Mouse (Mus musculus): ENCODE measurements around the gene Entpd2. TPM values are rescaled to one million over a fixed set of nuclear protein-coding genes. Genes with fewer than 3 reads are reported as not detected.

The Entpd2 gene
- 10 to 100 TPM; 19.0 to 25.2 TPM for total RNA-seq (2021)
- long read RNA-seq, experiment 1, transcript Entpd2-201 (9 exons, 1,935 nt), result major isoform, 27 of 31 reads
- long read RNA-seq, experiment 1, partial matches to known transcripts, result 2 of 31 reads
- long read RNA-seq, experiment 1, other reads (novel, unspliced or antisense), result 2 of 31 reads
- long read RNA-seq, experiment 2, transcript Entpd2-201 (9 exons, 1,935 nt), result major isoform, 47 of 50 reads
- long read RNA-seq, experiment 2, partial matches to known transcripts, result 2 of 50 reads
- long read RNA-seq, experiment 2, other reads (novel, unspliced or antisense), result 1 of 50 reads

DNA sequence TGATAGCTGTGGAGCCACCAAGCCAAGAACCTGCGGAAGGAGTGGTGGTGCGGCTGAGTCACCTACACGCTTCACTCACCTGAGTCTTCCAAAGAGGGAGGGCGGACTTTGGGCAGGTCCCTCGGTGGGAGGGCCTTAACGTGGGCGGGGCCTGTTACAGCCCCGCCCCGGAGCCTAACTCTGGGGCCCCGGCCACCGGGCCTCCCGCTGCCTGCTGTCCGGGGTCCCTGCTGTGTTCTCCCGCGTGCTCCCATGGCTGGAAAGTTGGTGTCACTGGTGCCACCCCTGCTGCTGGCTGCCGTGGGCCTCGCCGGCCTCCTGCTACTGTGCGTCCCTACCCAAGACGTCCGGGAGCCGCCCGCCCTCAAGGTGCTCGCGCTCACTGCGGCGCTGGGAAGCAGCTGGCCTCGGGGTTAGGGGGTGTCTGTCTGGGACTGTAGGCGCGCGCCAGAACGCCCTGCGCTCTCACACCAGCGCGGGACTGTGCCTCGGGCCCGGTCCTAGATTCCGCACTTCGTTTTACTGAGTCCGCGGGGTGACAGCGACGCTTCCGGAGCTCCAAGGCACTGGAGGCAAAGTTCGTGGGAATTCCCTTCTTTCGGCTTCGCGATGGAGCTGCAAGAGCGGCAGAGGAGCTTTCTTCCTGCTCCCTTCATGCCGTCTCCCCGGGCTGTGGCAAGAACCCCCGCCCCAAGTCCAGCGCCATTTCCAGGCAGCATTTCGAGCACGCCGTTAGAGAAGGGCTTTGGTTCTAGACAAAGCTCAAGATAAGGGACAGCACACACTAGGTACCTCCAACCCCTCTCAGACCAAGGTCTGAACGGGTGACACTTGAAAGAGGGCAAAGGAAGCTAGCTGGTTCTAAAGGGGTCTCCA, at the start of gene Entpd2:
Entpd2 (plus strand) TSS at position 154 of the 876 bp plus-strand sequence.
- intact Hi-C loops (cut with DNase I; ENCODE audit: low total_unique reads), result no loop called here
- DNase-seq, result peak; percentile 47

DNA sequence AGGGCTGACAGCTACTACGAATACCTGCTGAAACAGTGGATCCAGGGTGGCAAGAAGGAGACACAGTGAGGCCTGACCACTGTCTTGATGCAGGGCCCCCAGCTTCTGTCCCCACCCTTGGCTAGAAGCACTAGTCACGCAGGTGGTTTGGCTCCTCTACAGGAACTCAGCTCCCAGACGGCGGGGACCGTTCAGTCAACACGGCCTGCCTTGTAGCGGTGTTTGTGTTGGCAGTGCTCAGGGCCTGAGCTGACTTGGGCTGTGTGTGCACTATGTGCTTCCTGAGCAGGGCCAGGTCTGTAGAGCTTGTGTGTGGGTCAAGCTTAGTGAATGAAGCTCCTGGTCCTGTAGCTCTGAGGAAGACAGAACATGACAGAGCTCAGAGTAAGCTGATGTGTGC, 47.5 kb upstream of the Entpd2 start:
- DNase-seq, result no peak

DNA sequence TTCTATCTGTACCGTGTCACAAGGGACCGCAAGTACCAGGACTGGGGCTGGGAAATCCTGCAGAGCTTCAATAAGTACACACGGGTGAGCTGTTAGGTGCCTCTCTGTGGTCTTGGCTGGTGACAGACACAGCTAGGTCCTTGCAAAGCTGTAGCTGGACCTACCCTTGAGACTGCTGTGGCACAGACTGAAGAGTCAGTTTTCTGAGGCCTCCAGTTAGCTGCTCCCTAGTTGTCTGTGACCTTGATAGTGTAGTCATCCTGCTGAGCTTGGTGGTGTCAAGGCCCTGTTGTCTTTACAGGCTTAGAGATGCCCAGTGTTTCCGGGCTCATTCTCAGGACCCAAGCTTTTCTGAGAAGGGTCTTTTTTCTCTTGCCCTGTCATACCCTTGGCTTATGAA, 46.2 kb upstream of the Entpd2 start:
- no peak for DNase-seq
- intact Hi-C loops (cut with DNase I; ENCODE audit: low total_unique reads), result no loop called here

More for the DNA sequence above, 47.5 kb upstream of the Entpd2 start:
- intact Hi-C loops (cut with DNase I; ENCODE audit: low total_unique reads), result no loop called here

DNA sequence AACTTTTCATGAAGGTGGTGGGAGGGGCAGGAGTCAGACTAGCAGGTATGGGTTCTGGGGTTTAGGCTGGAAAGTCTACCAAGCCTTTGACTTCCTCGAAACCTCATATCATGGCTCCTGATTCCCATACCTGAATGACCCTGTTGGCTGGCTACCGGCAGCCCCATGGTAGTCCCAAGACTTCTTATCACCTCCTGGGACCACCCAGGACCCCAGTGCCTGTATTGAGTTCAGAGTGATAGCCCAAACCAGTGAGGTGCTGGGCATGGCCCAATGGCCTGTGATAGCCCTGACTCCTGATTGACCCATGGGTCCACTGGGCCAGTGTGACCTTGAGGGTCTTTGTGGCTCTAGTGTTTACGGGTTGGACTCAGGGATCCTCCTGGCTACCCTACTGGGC, 45.0 kb upstream of the Entpd2 start:
- DNase-seq, result no peak
- intact Hi-C loops (cut with DNase I; ENCODE audit: low total_unique reads), result no loop called here

DNA sequence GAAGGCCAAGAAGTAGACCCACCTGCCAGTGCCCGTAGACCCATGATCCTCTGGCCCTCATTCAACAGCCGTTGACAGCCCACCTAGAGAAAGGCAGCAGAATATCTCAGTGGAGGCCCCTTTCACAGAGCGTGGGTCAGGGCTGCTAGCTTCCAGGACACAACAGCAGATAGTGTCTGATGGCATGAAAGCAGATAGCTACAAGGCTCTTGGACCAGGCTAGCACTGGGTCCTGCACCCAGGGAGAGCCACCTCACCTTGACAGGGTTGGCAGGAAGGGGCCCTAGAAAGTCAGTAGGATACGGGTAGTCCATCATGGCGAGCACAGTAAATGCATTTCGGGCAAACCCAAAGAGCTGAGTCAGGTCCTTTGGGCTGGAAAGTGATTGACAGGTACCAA, 41.5 kb upstream of the Entpd2 start:
- DNase-seq, result no peak
- intact Hi-C loops (cut with DNase I; ENCODE audit: low total_unique reads), result no loop called here

DNA sequence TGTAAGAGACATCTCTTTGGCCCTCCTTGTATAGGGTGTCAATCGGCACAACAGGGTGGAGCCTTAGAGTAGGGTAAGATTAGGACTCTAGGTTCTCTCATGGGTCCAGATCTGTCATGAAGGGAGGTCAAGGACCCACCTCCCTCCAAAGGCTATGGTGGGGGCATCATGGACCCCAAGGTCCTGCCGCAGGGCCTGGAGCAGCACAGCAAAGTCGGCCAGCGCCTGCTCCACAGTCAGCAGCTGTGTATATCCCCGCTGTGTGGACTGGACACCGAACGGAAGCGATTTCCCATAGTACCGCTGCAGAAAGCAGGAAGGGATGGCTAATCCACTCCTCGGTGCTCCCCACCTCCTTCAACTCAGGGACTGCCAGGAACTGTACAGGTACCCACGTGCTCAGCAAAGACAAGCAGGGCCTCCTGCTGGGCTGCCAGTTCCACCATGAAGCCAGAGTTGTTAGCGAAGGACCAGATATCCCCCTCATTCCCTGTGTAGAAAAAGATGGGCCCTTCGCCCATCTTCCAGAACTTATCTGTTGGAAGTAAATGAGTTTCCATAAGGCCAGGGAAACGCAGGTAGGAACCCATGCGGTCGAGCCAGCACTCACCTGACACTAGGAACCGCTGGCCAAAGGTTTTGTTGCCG, 40.1 kb upstream of the Entpd2 start:
- intact Hi-C loops (cut with DNase I; ENCODE audit: low total_unique reads), result no loop called here
- no peak for DNase-seq

DNA sequence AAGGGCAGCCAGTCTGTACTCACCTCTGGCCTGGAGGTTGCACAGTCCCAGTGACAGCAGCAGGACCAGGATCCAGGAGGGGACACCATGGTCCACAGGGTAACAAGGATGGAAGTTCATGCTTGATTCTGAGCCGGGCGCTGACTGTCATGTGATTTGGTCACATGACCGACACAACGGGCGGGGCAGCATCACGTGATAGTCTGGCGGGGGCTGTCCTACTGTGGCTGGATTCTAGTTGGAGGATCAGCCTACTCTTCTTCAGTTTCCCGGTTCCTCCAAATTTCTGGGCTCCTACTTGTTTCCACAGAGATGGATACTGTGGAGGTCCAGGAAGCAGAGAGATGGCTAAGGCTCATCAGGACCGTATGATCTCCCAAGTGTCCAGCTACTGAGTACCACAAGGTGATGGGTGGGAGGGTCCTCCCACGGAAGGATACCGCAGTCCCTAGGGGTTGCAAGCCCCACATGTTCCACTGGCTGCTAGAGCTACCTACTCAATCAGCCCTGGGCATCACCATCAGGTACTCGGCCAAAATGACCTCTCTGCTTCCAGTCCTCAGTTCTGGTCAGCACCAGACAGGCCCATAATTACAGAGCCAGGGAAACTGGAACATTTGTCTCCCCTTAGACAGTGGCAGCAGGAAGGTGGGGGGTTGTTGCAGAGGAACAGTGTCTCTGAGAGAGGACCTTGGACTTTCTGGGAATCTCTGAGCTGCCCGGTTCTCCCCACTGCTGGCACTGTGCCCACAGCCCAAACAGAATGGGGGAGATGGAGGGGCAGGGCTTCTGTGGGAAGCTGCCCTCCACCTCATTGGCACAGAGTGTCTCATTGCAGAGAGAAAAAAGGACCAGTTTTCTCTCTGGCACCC, 39.2 kb upstream of the Entpd2 start, which contains the start of gene Dpp7:
Dpp7 (minus strand) TSS at position 152 of the 872 bp plus-strand sequence.
- intact Hi-C loops (cut with DNase I; ENCODE audit: low total_unique reads), result no loop called here
- DNase-seq, result peak; percentile 84

DNA sequence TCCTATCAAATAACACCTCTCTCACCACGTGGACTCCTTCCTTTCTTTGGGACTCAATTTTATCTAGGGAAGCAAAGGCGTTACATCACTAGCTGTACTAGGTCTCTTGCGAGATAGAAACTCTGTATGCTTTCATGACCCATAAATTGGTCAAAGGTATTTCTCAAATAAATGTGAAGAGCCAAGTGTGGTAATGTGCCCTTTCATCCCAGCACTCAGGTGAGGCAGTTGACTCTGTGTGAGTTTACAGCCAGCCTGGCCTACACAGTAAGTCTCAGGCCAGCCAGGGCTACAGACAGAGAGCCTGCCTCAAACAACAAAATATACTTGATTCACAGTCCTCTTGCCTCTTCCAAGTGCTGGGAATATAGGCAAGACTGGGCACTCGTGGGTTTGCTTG, 35.8 kb upstream of the Entpd2 start:
- DNase-seq, result no peak
- intact Hi-C loops (cut with DNase I; ENCODE audit: low total_unique reads), result no loop called here

DNA sequence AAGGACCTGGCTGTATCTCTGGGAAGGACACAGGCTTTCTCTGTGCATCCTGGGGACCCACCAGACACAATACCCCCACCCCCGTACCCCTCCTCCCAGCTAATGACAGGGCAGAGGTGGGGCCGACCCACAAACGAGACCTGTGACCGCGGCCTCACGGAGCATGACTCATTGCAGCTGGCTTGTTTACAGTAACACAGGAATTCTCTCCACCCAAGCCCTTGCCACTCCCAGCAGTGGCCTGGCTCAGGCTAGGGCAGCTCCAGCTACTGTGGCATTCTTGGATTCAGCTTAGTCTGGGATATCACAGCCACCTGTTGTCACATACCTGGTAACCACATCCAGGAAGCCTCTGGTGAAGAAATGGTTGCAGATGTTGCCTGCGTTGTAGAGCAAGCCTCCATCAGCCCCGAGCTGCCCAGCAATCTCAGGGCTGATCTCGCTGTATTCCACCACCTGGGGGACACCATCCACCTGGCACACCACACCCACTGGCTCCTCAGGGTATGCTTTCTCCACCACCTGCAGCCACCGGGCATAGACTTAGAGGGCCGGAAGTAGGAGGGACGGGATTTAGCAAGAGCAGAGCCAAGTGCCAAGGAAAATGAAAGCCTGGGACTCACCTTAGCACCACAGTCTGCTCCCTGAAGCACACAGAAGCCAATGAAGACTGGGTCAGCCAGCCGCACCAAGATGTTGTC, 32.0 kb upstream of the Entpd2 start:
- intact Hi-C loops (cut with DNase I; ENCODE audit: low total_unique reads), result no loop called here

DNA sequence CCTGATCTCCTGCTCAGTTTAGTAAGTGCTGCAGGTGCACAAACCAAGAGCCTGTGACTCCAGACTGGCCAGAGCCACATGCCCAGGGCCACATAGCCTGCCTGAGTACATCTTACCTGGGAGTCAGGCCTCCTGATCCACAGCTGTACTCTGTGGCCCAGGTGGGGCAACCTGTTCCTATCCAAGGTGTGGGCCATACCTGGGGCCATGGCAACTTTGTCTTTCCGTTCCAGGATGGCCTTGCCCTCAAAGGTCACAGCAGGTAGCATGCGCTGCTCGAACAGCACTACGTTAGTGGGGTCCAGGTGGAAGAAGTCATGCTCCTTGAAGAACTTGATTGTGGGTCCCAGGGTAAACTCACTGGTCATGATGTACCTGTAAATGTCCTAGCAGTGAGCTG, 31.4 kb upstream of the Entpd2 start:
- intact Hi-C loops (cut with DNase I; ENCODE audit: low total_unique reads), result no loop called here
- no peak for DNase-seq

More for the DNA sequence above, 32.0 kb upstream of the Entpd2 start:
- no peak for DNase-seq

DNA sequence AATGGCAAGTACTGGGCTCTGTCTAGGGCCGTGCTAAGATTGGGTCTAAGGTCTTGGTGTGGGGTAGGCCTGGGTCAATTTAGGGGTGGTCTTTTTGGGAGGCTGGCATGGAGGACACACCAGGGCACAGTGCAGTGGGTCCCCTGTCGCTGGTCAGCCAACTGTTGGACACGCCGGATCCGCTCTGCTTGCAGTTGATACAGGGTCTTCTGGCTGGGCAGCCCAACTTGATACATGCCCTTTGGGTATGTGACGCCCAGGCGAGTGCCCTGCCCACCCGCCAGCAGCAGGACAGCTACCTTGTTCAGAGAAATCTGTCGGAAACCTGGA, 30.9 kb upstream of the Entpd2 start:
- intact Hi-C loops (cut with DNase I; ENCODE audit: low total_unique reads), result no loop called here
- DNase-seq, result no peak

DNA sequence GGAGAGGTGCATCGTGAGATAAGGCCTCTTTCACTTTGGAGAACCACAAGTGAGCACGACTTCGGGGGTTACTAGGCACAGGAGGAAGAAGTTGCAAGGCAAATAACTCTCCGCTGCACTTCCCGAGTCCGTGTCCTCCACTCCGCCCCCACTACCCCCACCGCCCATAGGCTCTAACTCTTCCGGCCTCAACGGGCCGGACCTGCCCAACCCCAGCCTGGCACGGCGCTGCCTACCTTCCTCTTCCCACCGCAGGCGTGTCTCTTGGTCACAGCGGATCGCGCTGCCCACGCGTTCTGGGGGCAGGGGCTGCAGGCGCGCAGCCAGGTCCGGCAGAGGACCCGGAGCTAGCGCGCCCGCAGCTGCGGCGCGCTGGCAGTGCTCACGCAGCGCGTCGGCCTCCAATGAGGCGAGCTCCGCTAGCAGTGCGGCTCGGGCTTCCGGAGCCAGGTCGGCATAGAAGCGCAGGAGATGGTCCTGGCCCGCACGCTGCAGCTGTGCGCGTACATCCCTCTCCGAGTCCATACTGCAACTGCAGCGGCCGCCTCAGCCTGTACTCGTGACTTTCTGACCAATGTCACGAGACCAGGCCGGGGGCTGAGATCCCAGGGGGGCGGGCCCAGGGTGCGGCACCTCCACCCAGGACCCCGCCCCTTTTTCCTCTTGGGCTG, 30.4 kb upstream of the Entpd2 start, which contains the start of gene Uap1l1:
Uap1l1 (minus strand) TSS at position 592 of the 671 bp plus-strand sequence.
- intact Hi-C loops (cut with DNase I; ENCODE audit: low total_unique reads), result no loop called here
- DNase-seq, result peak; percentile 88

DNA sequence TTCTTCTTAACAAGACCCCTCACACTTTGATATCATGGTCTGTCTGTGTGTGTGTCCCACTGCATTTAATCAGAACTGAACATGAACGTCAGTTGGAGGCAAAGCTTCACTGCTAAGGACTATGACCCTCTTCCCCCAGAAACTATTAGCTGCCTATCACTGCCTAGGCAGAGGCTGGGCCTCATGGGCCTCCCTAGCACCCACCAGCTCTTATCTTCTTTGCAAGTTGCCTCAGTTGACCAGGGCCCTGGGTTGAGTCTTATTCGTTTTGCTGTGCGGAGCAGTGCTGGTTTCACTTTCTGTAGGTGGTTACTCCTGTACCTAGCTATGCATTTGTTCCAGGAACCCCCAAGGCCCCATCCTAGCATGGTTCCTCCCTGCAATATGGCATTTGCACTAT, 25.7 kb upstream of the Entpd2 start:
- intact Hi-C loops (cut with DNase I; ENCODE audit: low total_unique reads), result no loop called here

DNA sequence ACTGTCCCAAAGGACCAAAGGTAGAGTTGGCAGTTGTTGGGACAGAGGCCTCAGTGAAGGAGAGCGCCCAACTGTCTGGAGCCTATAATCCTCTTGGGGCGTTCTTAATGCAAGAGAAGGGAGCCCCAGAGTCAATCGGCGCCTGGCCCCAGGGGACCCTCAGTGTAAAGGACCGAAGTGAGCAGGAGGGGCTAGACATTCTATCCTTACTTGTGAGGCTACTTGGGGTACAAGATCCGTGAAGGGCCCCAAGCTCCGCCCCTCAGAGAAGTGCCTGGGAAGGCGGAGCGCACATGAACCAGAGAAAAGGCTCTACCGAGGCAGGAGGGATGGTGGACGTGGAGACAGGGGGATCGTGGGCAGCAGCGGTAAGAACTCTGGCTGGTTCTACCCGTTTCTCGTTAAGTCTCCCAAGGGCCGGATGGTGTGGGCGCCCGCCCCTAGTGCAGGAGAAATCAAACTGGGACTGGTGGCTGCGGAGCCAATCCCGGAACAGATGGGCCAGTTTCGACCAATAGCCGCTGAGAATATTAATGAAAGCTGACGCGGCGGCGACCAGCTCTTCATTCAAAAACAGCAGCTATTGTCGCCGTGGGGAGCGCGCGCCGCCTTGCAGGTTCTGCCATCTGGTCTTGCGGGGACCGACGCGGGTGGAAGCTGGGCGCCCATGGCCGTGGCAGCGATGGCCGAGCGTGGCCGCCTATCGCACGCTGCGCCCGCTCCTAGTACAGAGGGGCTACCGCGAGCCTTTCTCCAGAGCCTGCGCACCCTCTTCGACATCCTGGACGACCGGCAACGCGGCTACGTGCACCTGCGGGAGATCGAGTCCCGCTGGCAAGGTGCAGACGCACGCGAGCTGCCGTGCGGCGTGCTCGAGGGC, 23.7 kb upstream of the Entpd2 start, which contains the start of gene Sapcd2:
Sapcd2 (plus strand) TSS at position 558 of the 880 bp plus-strand sequence.
- intact Hi-C loops (cut with DNase I; ENCODE audit: low total_unique reads), result no loop called here
- peak; percentile 83 for DNase-seq

More for the DNA sequence above, 25.7 kb upstream of the Entpd2 start:
- no peak for DNase-seq

DNA sequence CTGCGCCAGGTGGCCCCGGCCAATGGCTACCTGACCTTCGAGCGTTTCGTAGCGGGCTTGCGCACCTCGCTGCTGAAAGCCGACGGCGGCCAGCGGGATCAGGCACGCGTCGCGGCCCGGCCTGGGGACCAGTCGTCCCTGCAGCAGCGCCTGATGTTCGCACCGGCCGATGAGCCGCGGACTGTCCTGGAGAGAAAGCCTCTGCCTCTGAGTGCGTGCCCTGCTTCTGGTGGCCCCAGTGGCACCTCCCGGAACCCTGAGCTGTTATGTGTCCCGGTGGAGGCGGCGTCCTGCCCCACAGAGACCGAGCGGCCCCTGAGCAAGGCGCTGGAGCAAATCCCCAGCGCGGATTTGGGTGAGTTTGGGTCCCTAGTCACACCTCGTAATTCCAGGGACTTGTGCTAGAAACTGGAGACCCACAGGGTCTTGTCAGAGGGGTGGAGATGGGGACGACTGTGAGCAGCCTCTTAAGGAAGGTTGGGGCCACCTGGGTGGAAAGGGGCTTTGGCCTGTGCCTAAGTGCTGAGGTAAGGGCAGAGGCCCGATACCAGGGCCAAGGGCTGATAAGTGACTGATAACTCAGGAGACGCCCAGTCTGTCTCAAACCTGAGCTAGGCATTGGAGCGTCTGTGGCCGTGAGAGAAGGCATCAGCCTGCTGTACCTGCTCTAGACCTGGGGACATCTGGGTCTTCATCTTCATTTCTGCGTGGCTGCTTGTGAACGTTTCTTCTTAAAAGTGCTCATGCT, 22.9 kb upstream of the Entpd2 start:
- DNase-seq, result no peak
- intact Hi-C loops (cut with DNase I; ENCODE audit: low total_unique reads), result no loop called here

DNA sequence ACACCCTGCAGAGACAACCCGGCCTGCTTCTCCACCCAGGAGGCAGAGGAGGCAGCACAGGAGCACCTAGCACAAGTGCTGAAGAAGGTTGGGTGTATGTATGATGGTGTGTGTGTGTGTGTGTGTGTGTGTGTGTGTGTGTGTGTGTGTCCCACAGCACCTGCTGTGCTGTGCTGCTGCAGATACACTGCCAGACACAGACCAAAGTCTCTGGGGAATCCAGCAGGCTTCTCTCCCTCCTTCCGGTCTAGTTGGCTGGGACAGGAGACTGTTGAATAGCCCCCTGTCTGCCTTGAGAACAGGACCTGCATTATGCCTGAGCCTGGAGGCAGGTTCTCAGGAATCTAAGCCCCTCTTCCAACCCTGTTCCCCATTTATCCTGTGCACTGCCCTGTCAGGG, 22.2 kb upstream of the Entpd2 start:
- no peak for DNase-seq
- intact Hi-C loops (cut with DNase I; ENCODE audit: low total_unique reads), result no loop called here

DNA sequence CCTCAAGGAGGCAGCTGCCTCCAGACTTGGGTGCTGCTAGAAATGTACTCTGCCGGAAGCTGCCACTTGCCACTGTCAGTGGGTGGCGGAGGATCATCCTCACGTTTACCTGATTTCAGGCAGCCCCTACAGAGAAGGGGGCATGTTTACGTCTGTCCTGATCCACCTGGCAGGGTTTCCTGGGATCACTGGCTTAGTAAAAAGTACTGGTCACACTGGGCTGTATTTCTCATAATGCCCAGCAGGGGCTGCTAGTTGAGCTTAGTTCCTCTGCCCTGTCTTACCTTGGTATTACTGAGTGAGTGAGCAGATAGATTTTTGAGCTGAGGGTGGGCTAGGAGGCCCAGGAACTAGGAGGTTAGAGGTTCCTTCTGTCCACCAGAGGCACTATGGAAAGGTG, 19.1 kb upstream of the Entpd2 start:
- intact Hi-C loops (cut with DNase I; ENCODE audit: low total_unique reads), result no loop called here
- DNase-seq, result peak; percentile 60
